Mouse (Mus musculus) cerebellum, adult 2 months (tissue): ENCODE results near the gene Myh6.

ENCODE experiments used
- CTCF ChIP-seq: fragments of 200-500 bp; IDR thresholded peaks from 2 replicates; pipeline ENCODE4 v1.5.1; 2011; ENCODE audit warnings: low read depth, mild to moderate bottlenecking, control low read depth, low read length, moderate library complexity, borderline replicate concordance; ENCODE audit not compliant: insufficient read depth
- POLR2A ChIP-seq: fragments of 200-500 bp; IDR thresholded peaks from 2 replicates; pipeline ENCODE4 v1.6.1; 2011; ENCODE audit warnings: low read length, control low read depth, borderline replicate concordance; ENCODE audit not compliant: insufficient read depth

DNA sequence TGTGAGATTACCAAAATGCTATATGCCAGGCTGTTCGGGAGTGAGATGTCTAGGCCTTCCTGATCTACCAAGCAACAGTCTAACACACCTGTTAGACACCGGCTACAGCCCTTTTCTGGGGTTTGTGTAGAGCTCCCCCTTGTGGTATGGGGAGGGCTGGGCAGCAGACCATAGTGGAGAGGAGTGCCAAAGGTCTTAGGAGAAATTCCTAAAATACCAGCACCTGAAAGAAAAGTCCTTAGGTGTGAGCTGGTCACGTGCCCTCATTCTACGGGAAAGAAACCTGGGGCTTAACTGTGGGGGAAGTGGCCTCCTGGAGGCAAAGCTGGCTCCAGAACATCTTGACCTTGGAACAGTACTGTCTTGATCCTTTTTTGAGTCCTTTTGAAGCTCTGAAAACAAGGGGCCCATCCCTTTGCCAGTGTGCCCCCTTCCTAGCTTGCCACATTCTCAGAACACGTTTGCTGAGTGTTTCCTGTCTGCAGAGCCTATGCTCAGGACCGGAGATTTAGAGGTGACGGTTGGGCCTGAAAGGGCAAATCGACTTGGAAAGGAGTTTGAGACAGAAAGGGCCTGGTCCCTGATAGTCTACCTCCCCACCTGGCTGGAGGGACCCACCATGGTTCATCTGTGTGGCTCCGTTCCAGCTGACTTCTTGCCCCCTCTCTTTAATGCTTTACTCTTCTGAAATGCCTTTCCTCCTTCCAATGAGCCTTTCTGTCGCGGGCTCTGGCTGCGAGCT, 27.1 kb downstream of the Myh6 start:
- TF ChIP-seq POLR2A (no peak), CTCF (peak; percentile 77)
